Mouse (Mus musculus) mesoderm, embryonic 11.5 days (tissue): ENCODE data around the gene Heatr5a.

Experiments
- DNase-seq: peaks from one replicate; pipeline ENCODE4 v3.0.0-alpha.2; 2012; ENCODE audit warnings: low read depth, low spot score

Heatr5a gene

DNA sequence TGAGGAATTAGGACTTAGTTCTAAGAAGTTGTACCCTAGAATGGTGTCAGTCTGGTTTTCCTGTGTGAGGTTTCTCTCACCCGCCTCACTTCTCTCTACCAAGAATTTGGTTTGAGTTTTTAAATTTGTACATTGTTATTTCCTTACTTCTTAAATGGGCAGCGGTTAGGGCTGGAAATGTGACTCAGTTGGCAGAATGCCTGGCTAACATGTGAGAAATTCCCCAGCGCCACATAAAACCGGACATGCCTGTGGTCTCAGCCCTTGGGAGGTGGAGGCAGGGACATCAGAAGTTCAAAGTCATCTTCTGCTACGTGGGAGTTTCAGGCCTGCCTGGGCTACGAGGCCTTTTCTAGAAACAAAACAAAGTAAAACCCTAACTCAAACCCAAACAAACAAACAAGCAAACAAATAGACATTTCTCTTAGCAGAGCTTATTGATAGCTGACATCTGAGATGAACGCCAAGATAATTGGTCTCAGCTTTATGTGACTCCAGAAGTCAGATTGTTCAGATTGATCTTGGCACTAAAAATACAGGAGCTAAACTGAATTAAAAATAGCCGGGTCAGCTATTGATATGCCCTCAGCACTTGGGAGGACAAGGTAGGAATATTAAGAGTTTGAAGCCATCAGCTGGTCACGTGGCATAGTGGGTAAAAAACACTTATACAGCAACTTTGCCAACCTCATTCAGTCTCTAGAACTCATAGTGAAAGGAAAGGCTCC, 123.0 kb downstream of the Heatr5a start:
- DNase-seq = no peak

GRCm38 (mm10) chr12:51845261-51845660, 125.9 kb downstream of the Heatr5a start:
- no peak for DNase-seq

- peak; percentile 90 for DNase-seq
These were observed 126.3 kb downstream of the Heatr5a start for GRCm38 (mm10) chr12:51844771-51845256.

DNA sequence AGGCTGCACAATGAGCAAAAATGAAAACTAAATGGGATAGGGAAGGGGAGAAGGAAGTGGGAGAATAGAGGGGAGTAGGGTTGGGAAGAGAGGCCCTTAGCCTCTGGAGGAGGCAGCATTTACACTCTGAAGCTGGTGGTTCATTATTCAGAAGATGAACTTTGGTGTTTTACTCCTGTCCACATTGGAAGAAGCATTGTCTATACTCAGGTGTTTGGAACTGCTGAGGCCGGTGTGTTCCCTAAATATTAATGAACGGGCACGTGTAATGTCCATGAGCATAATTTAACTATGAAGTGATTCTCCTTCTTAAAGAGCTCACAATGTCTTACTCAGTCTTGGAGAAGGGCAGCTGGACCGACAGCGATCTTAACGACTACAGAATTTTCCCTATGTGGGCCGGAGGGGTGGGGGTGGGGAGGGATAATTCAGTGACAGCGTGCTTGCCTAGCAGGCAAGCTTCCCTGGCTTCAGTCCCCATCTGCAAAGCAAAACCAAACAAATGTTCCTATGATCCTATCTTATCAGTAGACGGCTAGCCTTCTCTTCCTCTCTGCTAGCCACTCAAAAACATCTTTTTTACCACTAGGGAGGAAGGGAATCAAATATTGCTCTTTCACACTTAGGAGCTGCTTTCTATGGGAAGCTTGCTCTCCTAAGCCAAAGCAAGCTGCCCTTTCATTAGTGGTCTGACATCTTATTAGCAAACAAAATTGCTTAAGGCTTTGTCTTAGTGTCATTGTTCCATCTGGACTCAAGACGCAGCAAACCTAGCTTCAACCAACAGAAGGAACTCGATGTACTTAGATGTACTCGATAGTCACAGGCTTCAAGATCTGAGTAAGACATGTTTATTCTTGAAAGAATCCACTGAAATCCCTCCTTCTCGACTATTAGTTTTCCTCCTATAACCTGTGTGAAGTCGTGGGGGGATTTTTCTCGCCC, 127.3 kb downstream of the Heatr5a start:
- no peak for DNase-seq

DNA sequence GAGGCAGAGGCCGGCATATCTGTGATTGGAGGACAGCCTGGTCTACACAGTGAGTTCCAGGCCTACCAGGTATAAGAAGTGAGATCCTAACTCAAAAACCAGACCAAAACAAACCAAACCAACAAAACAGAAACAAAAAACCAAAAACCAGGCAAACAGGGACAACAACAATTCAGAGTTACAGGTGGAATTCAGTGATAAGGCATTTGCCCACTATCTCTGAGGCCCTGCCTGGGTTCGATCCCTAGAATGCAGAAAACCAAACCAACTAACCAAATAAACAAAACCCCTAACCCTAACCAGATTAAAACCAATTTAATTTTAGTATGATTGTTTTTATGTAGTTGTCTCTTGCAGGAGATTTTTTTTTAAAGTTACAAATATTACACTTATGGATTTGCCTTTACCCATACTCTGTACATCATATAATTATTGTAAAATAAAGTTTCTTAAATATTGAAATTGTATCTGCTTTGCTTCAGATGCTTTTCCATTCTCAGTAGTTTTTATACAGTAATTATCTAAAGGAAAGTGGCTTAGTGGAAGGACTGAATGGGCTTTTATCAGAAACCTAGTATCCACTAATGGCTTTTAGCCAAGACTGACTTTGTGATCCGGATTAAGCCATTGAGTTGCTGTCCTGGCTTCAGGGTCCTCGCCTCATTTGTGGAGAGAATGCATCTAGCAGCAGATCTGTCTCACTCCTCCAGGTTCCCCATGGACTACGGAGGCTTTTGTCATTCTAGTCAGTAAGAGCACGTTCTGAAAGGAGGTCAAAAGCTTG, 128.8 kb downstream of the Heatr5a start:
- DNase-seq = no peak

DNA sequence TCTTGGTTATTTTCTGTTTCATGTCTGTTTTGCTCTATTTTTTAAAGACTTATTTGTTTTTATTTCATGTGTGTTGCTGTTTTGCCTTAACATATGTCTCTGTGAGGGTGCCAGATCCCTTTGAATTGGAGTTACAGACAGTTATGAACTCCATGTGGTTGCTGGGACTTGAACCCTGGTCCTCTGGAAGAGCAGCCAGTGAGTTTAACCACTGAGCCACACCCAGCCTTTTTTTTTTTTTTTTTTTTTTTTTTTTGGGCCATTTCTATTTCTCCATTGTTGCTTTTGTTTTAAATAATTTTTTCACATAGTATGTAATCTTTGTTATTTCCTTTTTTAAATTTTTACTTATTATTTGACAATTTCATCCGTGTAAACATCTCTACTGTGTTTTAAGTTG, 131.3 kb downstream of the Heatr5a start:
- no peak for DNase-seq

GRCm38 (mm10) chr12:51835219-51835618, 135.9 kb downstream of the Heatr5a start:
- DNase-seq = no peak

GRCm38 (mm10) chr12:51831931-51832330, 139.2 kb downstream of the Heatr5a start:
- DNase-seq = no peak

GRCm38 (mm10) chr12:51831296-51831695, 139.8 kb downstream of the Heatr5a start:
- DNase-seq = no peak

GRCm38 (mm10) chr12:51830671-51831070, 140.4 kb downstream of the Heatr5a start:
- DNase-seq = no peak

- no peak for DNase-seq
These were observed 141.1 kb downstream of the Heatr5a start for GRCm38 (mm10) chr12:51830077-51830402.

DNA sequence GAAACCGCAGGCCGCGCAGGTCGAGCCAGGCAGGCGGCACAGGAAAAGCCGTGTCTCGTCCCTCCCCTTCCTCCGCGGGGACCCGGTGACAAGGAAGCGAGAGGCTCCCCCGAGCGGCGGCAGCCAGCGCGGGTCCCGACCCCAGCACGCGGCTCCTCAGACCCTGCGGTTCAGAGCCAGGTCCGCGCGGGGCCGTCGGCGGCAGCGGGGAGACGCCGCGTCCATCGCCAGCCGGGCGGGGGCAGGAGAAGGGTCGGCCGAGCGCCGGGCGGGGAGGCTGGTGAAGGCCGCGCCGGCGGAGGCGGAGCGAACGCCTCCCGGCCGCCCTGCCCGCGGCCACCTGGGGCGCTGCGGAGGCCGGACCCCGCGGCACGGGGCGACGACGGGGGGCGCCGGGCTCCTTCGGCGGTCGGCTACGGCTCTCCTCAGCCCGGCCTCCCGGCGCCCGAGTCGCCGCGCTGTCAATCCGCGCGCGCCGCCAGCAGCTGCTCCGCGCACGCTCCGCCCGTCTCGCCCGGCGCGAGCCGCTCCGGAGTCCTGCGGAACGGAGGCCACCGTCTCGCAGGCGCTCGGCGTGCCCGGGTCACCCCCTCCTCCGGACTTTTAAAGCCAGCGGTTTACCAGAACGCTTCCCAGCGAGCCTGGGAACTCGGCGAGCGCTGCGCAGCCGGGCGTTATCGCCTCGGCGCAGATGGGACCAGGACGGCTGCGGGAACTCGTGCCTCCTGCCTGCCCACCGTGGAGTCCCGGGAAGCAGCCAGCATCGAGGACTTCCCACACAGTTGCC, 141.6 kb downstream of the Heatr5a start, which contains the start of gene Hectd1:
Hectd1 (minus strand) TSS at position 247 of the 787 bp plus-strand sequence.
- peak; percentile 83 for DNase-seq

- peak; percentile 59 for DNase-seq
These were observed 142.3 kb downstream of the Heatr5a start for GRCm38 (mm10) chr12:51828716-51829289.

DNA sequence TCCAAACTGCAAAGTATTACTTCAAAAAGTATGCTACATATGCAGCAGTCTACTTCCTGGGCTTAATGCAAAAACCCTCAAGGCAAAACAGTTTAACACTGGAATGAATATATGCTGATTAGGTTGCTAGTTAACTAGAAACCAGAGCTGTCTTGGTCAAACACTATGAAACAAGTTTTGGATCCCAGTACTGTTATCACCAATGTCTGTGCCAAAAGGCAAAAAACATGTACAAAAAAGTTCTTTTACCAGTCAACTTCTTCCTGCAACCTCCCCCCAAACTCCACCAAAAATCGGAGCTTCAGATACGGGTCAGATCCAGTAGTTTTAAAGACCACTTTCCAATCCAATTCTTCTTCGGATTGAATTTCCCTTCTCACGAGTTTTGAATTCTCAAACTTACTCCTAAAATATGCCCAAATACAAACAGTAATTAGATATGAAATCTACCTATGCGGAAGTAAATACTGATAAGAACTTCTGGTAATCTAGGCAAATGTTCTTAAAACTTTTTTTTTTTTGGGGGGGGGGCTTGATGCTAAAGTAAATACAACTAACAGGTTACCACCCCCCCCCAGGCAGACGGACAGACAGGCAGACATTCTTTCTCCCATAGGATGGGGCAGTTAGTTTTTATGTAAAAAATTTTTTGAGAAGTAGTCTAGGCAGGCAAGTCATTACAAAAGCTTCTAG, 143.0 kb downstream of the Heatr5a start:
- DNase-seq = no peak
